Mouse (Mus musculus) embryonic facial prominence, embryonic 10.5 days (tissue): ENCODE measurements around the gene Echs1. TPM values are rescaled to one million over a fixed set of nuclear protein-coding genes. Genes with fewer than 3 reads are reported as not detected.
A peak's percentile ranks its signal among the peaks of the same experiment; 100 is the strongest.
"Not testable (repeated sequence)": the region's sequence is repeated elsewhere in the genome, so short reads cannot be mapped to it uniquely, and the experiment has no call there.

Experiments used
- DNase-seq: peaks from one replicate; pipeline ENCODE4 v3.0.0-alpha.2; 2017; ENCODE audit warnings: low spot score
- H3K27ac ChIP-seq: fragments of 300-500 bp; sonication (generic); replicated peaks from 2 replicates; pipeline ENCODE4 v1.5.1; 2016; ENCODE audit warnings: mild to moderate bottlenecking
- H3K27me3 ChIP-seq: fragments of 300-500 bp; sonication (generic); replicated peaks from 2 replicates; pipeline ENCODE4 v1.6.1; 2016; ENCODE audit warnings: low read depth, mild to moderate bottlenecking; ENCODE audit not compliant: poor library complexity, severe bottlenecking
- H3K36me3 ChIP-seq: fragments of 300-500 bp; sonication (generic); replicated peaks from 2 replicates; pipeline ENCODE4 v1.6.1; 2016; ENCODE audit warnings: mild to moderate bottlenecking, moderate library complexity
- H3K4me1 ChIP-seq: fragments of 300-500 bp; sonication (generic); 2 replicates; pipeline ENCODE4 v1.6.1; 2016
- H3K4me3 ChIP-seq: fragments of 300-500 bp; sonication (generic); 2 replicates; pipeline ENCODE4 v1.5.1; 2016; ENCODE audit warnings: mild to moderate bottlenecking, moderate library complexity
- H3K9me3 ChIP-seq: fragments of 300-500 bp; sonication (generic); 2 replicates; pipeline ENCODE4 v1.6.1; 2016; ENCODE audit warnings: mild to moderate bottlenecking
- WGBS: fragments of 180-500 bp; shearing (Covaris S2); methylation state at CpG from one replicate; pipeline ENCODE4 v1.1.7; 2016; 5-methylcytosine and 5-hydroxymethylcytosine counted together
- polyA plus RNA-seq: library from polyadenylated mRNA; unstranded; fragments of >200 nt; fragmentation: Nextera tagmentation; extraction: Ambion mirVana; gene quantifications from 2 replicates; pipeline ENCODE4 v1.2.1, GENCODE M21; 2016

The Echs1 gene
- polyA plus RNA-seq, 1 experiment from 2014 or later, result 174 TPM

DNA sequence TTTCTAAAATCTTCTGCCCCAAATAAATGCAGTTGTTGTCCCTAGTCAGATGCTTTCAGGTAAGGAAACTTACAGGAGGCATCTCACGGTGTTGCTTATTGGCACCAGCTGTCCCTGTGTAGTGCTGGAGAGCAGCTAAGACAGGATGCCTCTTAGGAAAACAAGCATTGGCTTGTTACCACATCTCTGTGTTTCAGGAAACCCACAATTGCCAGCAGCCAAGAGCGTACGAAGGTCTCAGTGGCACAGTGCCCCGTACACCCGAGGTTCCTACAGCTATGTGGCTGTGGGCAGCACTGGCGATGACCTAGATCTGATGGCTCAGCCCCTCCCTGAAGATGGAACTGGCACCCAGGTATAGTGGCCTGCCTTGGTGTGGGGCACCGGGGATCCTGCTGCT lies 15.9 kb upstream of the Echs1 start:
- H3K9me3 ChIP-seq, H3K4me1 ChIP-seq, H3K27ac ChIP-seq, H3K27me3 ChIP-seq, DNase-seq, H3K4me3 ChIP-seq: not testable (repeated sequence)
- 91% methylated on average over 7 of the region's 7 CpGs for WGBS
- H3K36me3 ChIP-seq, result peaks cover 34% of the 10 kb centered on the region

DNA sequence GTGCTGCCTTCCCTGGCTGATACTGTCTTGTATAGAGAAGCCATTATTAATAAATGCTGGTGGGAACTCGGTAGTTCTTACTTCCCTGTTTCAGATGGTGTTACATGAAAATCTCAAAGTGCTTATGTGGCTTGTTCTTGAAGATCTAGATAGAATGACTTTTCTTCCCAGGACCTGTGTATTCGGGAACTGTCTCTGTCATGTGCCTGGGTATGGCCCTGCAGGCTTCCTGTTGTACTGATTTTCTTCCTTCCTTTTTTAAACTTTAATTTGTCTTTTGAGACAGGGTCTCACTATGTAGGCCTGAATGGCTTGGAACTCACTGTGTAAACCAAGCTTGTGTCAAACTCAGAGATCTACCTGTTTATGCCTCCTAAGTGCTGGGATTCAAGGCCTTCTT lies 11.6 kb upstream of the Echs1 start:
- Histone ChIP-seq H3K4me1 (peaks cover 18% of the 10 kb centered on the region), H3K27me3 (no peaks in the 10 kb centered on the region), H3K4me3 (no peak overlapping the region), H3K27ac (no peak overlapping the region), H3K9me3 (no peaks in the 10 kb centered on the region), H3K36me3 (peaks cover 25% of the 10 kb centered on the region)
- 86% methylated on average over 2 of the region's 2 CpGs for WGBS
- DNase-seq, result no peak

DNA sequence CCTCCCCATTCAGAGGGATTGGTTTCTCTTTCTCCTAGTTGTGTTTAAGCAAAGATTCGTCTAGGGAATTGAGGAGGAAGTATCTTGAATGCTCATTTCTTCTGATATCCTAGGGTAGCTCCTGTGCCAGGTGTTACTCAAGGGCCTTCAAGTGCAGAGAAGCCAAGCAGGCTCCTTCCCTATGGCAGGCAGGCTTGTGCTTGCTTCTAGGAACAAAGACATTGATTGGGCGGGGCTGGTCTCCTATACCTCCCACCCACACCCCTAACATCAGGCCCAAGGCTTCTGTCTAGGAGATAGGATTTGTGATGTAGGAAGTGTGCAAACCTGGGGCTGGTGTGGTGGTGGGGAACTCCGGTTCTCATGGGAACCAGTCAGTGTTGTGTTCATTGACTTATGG lies 10.7 kb upstream of the Echs1 start:
- Histone ChIP-seq H3K36me3 (peaks cover 25% of the 10 kb centered on the region), H3K27ac (no peak overlapping the region), H3K9me3 (no peaks in the 10 kb centered on the region), H3K27me3 (no peaks in the 10 kb centered on the region), H3K4me1 (peaks cover 18% of the 10 kb centered on the region), H3K4me3 (peak overlapping the region; percentile 17; the same call in 1 of the 2 replicates)
- 84% methylated on average over 3 of the region's 3 CpGs for WGBS
- no peak for DNase-seq

DNA sequence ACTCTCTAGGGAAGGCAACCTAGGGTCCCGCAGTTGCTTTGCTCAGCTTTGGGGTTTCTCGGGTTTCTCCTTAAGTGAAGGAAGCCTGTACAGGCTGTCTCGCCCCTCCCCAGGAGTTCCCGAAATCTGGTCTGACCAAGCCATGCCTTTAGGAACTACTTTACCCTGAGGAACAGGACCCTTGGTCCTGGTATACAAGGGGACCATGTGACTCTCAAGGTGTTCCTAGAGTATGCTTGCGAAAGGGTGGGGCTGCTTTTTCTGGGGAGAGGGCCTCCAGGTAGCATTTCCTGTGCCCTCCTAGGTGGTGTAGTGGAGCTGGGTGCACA lies 9.7 kb upstream of the Echs1 start:
- H3K9me3 ChIP-seq, result no peaks in the 10 kb centered on the region
- no peaks in the 10 kb centered on the region for H3K27me3 ChIP-seq
- peaks cover 20% of the 10 kb centered on the region for H3K36me3 ChIP-seq
- DNase-seq, result no peak
- peak overlapping the region; percentile 67 for H3K4me3 ChIP-seq
- H3K4me1 ChIP-seq, result peaks cover 18% of the 10 kb centered on the region
- WGBS, result 6% methylated on average over 5 of the region's 5 CpGs
- H3K27ac ChIP-seq, result peak overlapping the region; percentile 85

DNA sequence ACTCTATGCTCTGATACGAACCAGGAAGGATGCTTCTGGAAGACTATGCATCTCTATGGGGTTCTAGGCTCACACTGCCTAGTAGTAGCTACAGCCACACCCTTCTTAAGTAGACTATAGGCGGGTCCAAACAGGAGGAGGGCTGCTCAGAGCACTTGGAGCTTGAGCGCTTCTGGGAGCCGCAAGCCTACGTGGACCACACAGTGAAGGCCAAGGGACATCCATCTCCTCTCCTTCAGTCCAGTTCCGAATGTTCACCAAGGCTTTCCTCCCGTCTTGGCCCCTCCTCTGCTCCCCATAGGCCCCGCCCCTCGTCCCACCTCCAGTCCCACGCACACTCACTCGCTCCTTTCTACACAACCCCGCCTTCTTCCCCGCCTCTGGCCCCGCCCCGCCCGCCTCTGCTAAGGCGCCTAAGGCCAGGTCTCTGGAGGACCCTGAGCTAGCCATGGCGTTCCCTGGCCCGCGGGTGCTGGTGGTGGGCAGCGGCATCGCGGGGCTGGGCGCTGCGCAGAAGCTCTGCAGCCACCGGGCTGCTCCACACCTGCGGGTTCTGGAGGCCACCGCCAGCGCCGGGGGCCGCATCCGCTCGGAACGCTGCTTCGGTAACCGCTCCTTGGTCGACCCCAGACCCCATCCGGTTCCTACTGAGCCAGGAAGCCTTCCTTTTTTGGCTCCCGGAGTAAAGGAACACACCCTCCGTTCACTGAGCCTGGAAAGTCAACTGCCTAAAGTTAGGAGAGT lies 9.2 kb upstream of the Echs1 start:
- peaks cover 18% of the 10 kb centered on the region for H3K4me1 ChIP-seq
- no peaks in the 10 kb centered on the region for H3K9me3 ChIP-seq
- DNase-seq, result peak; percentile 96
- peaks cover 14% of the 10 kb centered on the region for H3K36me3 ChIP-seq
- H3K27ac ChIP-seq, result peak overlapping the region; percentile 85
- 1% methylated on average over 40 of the region's 40 CpGs for WGBS
- H3K27me3 ChIP-seq, result no peaks in the 10 kb centered on the region
- H3K4me3 ChIP-seq, result peak overlapping the region; percentile 67

DNA sequence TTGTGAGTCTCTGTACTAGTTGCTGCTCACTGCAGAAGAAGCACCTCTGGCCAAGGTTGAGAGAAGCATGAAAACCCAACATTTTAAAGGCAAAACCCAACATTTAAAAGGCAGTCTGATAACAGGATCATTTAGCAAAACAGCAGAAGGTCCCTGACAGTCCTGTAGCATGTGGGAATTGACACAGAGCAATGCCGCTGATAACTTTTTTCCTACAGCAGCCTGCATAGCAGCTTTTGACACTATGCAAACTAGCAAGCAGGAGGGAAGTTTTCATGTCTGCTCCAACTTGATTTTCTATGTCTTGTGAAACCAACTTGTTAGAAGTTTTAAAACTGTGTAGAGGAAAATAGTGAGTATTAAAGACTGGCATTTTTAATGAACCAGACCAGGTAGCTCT lies 8.1 kb upstream of the Echs1 start:
- H3K27me3 ChIP-seq, result no peaks in the 10 kb centered on the region
- H3K9me3 ChIP-seq, result no peaks in the 10 kb centered on the region
- no peak for DNase-seq
- 97% methylated on average over 1 of the region's 1 CpGs for WGBS
- H3K36me3 ChIP-seq, result peaks cover 4% of the 10 kb centered on the region
- H3K27ac ChIP-seq, result no peak overlapping the region
- H3K4me1 ChIP-seq, result peaks cover 18% of the 10 kb centered on the region
- no peak overlapping the region for H3K4me3 ChIP-seq

DNA sequence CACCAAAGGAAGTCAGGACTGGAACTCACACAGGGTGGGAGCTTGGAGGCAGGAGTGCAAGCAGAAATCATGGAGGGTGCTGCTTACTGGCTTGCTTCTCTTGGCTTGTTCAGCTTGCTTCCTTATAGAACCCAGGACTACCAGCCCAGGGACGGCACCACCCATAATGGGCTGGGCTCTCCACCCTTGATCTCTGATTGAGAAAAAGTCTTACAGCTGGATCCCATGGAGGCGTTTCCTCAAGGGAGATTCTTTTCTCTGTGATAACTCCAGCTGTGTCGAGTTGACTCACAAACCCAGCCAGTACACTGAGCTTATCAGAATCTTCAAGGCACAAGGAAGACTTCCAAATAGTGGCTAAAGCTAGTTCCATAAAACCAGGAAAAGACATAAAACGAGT lies 6.5 kb upstream of the Echs1 start:
- 46% methylated on average over 4 of the region's 4 CpGs for WGBS
- H3K4me1 ChIP-seq, result peaks cover 18% of the 10 kb centered on the region
- H3K36me3 ChIP-seq, result no peaks in the 10 kb centered on the region
- no peaks in the 10 kb centered on the region for H3K27me3 ChIP-seq
- H3K27ac ChIP-seq, result no peak overlapping the region
- DNase-seq, result no peak
- H3K9me3 ChIP-seq, result no peaks in the 10 kb centered on the region
- H3K4me3 ChIP-seq, result no peak overlapping the region

DNA sequence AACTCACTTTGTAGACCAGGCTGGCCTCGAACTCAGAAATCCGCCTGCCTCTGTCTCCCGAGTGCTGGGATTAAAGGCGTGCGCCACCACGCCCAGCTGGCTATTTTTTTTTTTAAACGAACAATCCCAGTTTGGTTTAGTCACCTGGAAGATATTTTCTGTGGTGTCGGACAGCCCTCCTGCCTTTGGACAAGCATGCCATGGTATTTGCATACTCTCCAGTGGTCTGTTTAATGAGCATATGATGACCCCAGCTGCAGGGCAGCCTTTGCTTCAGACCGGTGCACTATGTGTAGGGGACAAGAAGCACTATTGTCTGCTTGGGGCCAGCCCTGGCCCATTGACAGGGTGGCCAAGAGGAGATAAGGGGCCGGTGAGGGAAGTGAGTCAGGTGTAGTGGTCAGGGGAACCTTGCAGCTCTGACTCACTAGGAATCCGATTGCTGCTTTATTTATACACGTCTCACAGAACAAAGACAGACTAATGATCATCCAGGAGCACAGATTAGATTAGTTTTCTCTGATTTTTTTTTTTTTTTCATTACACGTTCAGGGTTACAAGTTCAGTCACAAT lies 5.1 kb upstream of the Echs1 start:
- 75% methylated on average over 13 of the region's 13 CpGs for WGBS
- no peak for DNase-seq
- Histone ChIP-seq H3K27me3 (no peaks in the 10 kb centered on the region), H3K4me3 (no peak overlapping the region), H3K36me3 (no peaks in the 10 kb centered on the region), H3K27ac (no peak overlapping the region), H3K9me3 (no peaks in the 10 kb centered on the region), H3K4me1 (peaks cover 11% of the 10 kb centered on the region)

DNA sequence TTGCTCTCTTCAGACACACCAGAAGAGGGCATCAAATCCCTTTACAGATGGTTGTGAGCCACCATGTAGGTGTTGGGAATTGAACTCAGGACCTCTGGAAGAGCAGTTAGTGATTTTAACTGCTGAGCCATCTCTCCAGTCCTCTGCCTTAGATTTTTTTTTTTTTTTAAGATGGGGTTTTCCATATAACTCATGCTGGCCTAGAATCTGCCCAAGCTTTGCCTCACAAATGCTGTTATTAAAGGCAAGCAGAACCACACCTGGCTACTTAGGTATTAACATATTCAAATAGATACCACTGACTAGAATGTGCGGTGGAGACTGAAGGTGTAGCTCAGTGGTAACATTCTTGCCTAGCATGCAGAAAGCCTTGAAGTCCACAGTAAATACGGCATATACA lies 4.2 kb upstream of the Echs1 start:
- no peak for DNase-seq
- Histone ChIP-seq H3K27ac (no peak overlapping the region), H3K4me3 (no peak overlapping the region), H3K36me3 (no peaks in the 10 kb centered on the region), H3K4me1 (peaks cover 10% of the 10 kb centered on the region), H3K27me3 (no peaks in the 10 kb centered on the region), H3K9me3 (no peaks in the 10 kb centered on the region)
- 81% methylated on average over 2 of the region's 2 CpGs for WGBS

DNA sequence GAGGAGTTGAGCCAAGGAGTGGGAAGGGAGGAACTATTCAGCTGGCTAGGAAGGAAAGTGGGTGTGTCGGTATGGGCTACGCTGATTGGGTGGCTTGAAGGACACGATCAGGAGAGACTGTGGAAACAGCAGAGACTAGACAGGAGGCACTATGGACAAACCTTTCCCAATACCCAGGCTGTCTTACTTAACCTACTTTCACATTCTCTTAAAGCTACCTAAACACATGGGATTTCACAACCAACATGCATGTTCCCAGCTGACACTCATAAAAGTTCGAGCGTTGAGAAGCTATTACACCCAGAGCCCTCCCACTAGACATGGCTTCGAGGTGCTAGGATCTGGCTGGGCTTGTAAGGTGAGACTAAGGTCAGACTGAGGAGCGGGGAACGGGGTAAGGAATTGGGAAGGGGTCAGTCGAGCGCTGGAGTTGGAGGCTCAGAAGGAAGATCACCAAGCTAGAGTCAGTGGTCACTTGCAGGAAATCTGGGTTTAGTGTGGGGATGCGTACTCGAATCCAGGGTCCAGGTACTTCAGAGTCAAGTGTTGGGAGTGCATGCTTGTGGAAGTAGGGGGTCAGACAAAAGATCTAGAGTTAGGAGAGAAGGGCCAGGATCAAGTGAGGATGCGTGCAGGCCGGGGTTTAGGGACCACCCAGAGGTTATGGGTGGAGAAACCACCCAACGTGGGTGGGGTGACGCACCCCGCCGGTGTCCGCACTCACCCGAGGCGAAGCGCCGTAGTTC lies 520 bp downstream of the Echs1 start, which contains the start of gene Paox:
Gene Paox, plus strand, starts transcription at position 217 of the 746 bp plus-strand sequence.
- H3K4me1 ChIP-seq, result peaks cover 9% of the 10 kb centered on the region
- H3K27ac ChIP-seq, result peak within 1 kb of the TSS; percentile 89
- peak within 1 kb of the TSS; percentile 72 for H3K4me3 ChIP-seq
- no peaks in the 10 kb centered on the region for H3K27me3 ChIP-seq
- H3K9me3 ChIP-seq, result no peaks in the 10 kb centered on the region
- 2% methylated on average over 23 of the region's 23 CpGs for WGBS
- DNase-seq, result peak; percentile 52
- H3K36me3 ChIP-seq, result peaks cover 27% of the 10 kb centered on the region

DNA sequence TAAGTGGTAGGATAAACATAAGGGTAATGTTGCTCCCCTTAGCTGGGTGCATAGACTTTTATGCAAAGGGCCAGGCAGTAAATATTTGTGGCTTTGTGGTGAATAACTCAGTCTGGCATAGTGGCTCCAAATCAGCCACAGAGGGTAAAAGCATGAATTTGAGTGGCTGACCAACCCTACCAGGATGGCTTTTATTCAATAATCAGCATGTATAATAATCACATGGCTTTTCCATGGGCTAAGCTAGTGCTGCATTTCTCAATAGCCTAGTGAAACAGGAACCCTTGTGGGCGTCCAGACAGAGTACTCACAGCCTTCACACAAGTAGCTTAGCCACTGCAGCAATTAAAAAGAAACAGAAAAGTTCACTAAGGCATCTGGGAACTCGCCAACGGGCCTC lies 4.3 kb downstream of the Echs1 start:
- WGBS, result 71% methylated on average over 3 of the region's 3 CpGs
- Histone ChIP-seq H3K27ac (no peak overlapping the region), H3K27me3 (no peaks in the 10 kb centered on the region), H3K4me1 (peaks cover 9% of the 10 kb centered on the region), H3K4me3 (no peak overlapping the region), H3K36me3 (peaks cover 65% of the 10 kb centered on the region), H3K9me3 (no peaks in the 10 kb centered on the region)
- no peak for DNase-seq

DNA sequence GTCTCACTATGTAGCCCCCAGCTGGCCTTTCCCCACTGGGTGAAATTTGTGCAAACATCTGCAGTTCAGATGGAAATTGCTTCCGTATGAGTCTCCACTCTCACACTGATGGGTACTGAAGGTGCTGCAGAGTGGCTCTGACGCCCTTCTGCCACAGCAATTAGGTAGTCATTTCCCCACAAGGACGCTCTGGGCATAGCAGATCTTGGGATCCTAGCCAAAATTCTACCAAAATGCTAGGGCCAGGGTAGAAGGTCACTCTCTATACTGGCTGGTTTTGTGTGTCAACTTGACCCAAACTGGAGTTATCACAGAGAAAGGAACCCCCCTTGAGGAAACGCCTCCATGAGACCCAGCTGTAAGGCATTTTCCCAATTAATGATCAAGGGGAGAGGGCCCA lies 12.3 kb downstream of the Echs1 start:
- peaks cover 9% of the 10 kb centered on the region for H3K27me3 ChIP-seq
- H3K27ac ChIP-seq, result no peak overlapping the region
- peaks cover 20% of the 10 kb centered on the region for H3K4me1 ChIP-seq
- no peak overlapping the region for H3K4me3 ChIP-seq
- H3K9me3 ChIP-seq, result no peaks in the 10 kb centered on the region
- 78% methylated on average over 4 of the region's 4 CpGs for WGBS
- no peak for DNase-seq
- H3K36me3 ChIP-seq, result peaks cover 43% of the 10 kb centered on the region
